Mouse (Mus musculus): ENCODE measurements at regions not wholly inside any gene's neighbourhood (a gene's known extent, or its start where the extent isn't known, plus 50 kb on each side); places are given as distances from the start of the nearest gene placed in this dataset.

DNA sequence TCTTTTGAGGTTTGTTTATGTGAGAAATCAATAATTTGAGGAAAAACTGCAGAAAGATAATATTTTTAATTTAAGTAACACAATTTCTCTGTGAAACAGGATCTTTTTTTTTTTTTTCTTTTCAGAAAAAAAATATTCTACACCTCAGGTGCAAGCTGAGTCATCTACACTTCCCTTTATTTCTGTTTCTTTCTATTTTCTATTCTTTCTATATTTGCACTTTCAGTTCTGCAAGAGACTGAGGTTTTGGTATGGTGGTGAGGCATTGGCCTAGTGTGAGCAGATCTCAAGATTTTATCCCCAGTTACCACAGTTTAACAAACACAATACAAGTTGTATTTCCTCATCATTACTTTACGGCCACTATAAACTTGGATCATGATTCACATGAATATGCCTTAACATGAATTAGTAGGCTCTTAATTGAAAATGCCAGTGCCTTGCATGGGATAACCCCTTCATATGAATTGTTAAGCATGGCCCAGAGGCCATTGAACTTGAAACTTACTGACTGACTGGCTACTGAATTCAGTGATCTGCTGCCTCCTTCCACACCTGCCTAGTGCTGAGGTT, 1278.1 kb downstream of the Stim2 start:
- no peak for DNase-seq (ENCODE audit: low spot score in 2 of 2)

DNA sequence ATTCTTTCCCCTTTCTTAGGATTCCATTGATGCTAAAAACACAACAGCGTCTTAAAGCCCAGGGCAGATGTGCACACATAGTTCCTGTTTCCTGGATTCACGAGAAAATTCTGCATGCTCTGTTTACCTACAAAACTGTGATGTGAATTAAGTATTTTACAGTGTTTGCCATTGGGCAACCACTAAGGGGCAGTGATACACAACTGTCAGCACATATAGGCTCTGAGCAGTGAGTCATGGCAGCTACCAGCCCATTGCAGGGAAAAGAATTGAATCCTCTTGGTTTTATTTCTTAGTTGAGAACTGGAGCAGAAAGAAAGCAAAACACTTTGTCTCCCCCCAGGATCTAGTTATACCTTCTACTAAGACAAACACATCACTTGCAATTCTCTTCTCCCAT, 1295.0 kb downstream of the Stim2 start:
- DNase-seq (ENCODE audit: low spot score in 2 of 2) = peak; percentile 5 to 24

DNA sequence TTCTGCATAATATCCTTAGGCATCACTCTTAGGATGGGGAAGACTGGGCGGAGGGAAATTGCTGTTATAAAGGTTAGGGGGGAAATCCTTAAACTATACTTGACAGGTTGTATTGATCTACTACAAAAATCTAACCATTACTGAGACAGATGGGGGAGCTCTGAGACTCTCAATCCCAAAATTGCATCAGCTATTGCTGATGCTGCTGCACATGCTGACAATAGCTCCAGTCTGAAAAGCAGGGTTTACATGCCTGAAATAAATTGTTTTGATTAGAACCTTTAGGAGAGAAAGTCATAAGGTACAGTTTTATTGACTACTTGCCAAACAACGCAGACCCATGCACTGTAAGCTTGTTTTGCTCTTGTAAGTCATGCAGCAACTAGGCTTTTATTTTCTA, 1295.7 kb downstream of the Stim2 start:
- DNase-seq (ENCODE audit: low spot score in 2 of 2) = peak in 1 of 2 experiments; percentile 15

DNA sequence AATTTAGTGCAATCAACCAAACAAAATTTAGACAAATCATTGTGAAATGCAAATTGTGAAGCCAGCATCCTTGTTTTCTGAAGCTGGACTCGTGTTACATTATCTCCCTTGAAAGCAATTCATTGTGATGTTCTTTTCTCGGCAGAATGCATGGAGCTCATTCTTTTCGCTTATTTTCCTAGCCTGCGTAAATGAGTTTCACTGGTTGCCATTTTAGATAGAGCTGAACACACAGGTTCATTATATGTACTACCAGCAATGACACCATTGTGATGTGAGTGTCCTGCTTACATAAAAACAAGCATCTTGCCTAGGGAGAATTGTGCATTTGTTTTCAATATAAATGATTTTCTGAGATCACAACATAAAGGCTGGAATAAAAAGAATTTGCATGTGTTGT, 1296.5 kb downstream of the Stim2 start:
- no peak for DNase-seq (ENCODE audit: low spot score in 2 of 2)

DNA sequence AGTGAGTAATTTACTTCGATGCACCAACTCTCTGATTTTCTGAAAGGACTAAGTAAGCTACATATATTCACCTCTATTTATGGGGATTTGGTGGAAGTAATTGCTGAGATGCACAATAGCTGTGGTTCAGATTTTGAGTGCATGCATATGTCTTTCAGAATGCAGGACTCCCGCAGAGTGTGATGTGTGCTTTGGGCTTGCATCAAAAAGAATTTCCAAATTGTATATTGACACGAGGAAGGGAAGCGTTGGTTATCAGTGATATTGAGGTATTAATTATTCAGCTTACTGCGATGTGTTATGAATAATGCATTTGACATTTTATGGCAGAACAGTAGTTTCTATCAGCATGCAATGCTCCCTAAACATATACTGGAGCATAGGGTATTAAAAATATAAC, 1303.2 kb downstream of the Stim2 start:
- no peak for DNase-seq (ENCODE audit: low spot score in 2 of 2)

DNA sequence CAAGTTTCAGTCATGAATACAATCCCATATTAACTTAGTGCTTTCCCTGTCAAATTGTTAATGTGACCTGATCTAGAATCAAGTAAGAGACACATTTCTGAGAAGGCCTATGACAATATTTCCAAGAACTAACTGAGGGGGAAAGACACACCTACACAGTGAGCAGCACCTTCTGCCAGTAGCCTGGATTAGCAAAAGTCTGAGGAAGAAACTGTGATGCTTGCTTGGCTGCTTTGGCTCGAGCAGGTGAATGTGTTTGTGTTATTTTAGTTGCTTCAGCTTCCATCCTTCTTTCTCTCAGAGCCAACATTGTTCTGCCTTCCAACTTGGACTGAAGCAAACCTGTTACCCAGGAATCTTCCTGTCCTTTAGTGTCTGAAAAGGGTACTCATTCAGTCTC, 1347.7 kb downstream of the Stim2 start:
- peak in 1 of 2 experiments; percentile 10 for DNase-seq (ENCODE audit: low spot score in 2 of 2)

DNA sequence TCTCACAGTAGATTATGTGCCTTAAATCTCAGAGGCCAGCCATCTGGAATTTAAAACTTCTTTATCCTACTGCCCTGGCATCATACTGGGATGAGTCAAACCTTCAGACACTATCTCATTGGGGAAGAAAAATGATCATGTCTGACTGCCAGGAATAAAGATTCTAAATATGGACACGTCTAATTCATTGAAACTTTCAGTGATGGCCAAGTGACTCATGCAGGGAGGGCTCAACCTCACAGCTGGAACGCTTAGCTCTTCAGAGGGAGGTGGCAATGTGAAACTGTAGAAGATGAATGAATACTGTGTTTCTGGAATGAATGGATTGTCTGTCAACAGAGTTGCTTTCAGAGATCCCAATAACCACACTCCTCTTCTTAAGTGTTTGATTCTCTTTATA, 1357.2 kb downstream of the Stim2 start:
- DNase-seq (ENCODE audit: low spot score in 2 of 2) = peak; percentile 9 to 15

DNA sequence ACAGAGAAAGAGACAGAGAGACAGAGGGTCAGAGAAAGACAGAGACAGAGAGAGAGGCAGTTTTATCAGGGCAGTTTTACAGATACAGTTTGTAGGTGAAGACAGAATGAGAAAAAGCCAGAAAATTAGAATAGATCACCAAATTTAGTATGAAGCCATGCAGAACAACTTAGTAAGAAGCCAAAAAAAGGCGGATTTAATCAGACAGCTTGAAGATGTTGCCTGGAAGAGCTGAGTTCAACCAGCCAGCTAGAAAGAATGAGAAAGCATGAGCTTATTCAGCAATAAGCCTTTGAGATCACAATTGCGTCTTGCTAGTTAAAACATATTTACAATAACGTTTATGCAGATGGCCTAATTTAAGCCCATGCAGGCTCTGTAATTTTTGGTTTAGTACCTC, 1376.0 kb downstream of the Stim2 start:
- DNase-seq (ENCODE audit: low spot score in 2 of 2) = peak in 1 of 2 experiments; percentile 10

DNA sequence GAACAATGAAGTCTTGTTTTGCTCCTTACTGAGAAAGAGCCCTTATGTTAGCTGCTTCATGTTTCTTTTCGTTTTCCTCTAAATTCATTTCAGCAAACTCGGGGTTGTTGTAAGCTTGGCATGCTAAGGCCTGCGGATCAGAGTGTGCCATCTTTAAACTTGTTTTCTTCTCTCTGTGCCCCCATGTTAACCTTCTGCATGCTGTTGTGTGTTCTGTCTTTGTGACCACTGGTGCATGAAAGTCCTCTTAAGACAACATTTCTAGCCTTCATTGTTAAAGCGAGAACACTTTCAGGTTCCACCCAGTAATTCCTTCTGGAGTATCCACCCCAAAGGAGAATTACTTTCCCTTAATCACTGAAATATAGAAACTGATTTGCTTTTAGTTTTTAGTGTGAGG, 1392.5 kb downstream of the Stim2 start:
- no peak for DNase-seq (ENCODE audit: low spot score in 2 of 2)

DNA sequence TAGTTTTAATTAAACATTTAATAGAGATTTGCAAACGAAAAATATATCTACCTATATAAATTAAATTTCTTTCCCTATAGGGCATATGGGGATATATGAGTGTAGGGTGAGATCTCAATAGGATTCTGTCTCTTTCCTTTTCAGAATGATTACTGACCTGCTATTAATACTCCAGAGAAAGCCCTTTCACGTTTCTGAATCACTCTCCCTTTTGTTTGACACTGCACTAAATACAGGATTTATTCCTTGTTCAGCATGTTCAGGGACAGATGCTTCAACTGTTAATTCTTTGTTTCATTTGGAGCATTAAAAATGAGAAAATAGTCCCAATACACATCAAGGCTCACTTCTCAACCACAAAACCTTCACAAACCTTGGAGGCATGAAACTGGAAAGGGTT, 1397.7 kb downstream of the Stim2 start:
- DNase-seq (ENCODE audit: low spot score in 2 of 2) = no peak

DNA sequence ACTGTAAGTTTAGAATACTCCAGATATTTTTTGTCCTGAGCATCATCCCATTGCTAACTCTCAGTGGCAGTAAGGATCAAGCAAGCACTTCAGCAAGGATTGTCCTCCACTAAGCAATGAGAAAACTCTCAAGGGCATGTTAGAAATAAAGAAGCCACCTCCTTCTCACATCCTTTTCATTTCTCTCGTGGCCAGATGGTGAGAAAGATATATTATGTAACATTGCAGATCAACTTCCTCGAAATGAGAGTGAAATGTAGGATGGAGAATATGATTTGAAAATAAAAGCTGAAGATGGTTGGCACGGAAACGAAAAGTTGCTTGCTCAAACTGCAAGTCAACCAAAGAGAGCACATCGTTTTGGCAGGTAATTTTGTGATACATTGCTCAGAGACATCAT, 1417.8 kb downstream of the Stim2 start:
- DNase-seq (ENCODE audit: low spot score in 2 of 2) = peak; percentile 6 to 67

DNA sequence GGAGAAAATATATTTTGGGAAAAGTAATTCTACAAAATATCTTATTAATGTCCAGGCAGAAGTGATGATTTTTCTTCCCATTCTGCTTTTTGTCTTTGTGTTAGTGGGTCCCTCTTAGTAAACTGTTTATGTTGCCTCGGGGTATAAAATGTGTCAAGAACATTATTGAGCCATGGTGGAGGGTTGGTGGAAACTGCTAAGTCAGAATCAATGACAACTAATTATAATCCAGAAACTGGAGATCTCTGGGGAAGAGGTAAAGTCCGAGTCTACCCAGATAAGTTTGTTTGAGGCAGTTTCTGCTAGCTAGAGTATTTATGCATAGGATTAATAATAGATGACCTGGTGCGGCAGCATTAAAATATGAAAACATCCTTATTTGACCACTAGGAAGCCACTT, 1440.9 kb downstream of the Stim2 start:
- no peak for DNase-seq (ENCODE audit: low spot score in 2 of 2)

DNA sequence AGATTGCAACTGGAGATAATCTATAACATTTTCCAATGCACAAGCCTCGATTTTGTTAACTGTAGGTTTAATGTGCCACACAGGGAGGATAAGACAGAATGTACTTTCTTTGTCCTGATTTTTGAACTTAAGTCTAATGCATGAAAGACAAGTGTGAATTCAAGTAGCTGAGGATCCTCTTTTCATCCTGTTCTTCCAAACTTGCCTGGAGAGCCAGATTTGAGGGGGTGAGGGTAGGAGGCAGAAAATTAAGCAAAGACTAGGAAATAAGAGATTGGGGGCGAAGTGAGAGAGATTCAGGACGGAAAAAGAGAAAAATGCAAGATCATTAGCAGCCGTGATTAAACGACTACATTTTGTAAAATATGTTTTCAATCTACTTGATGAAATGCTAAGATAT, 1450.8 kb downstream of the Stim2 start:
- peak in 1 of 2 experiments; percentile 28 for DNase-seq (ENCODE audit: low spot score in 2 of 2)
